Mouse (Mus musculus): ENCODE measurements around the gene Sdhd. TPM values are rescaled to one million over a fixed set of nuclear protein-coding genes. Genes with fewer than 3 reads are reported as not detected.

The Sdhd gene
- polyA plus RNA-seq, 1 experiment from 2014 or later = 350 TPM

- no peak for DNase-seq
- WGBS (ENCODE audit: insufficient replicate concordance) = 34% methylated on average over 12 of the region's 12 CpGs
These were observed 49.1 kb downstream of the Sdhd start, which contains the start of gene Il18 for GRCm38 (mm10) chr9:50554241-50555093. Gene Il18, plus strand, starts transcription at chr9:50554827.

GRCm38 (mm10) chr9:50553547-50553946, 50.1 kb downstream of the Sdhd start:
- WGBS (ENCODE audit: insufficient replicate concordance) = 26% methylated on average over 2 of the region's 2 CpGs
- 0 out of 2 replicates have a peak, but pooled peaks cover 4% of the 10 kb centered on the region for H3K4me1 ChIP-seq (replicated peaks)
- no peaks in the 10 kb centered on the region for H3K9me3 ChIP-seq (replicated peaks)
- ATAC-seq (ENCODE audit: low read depth) (no peak), DNase-seq (no peak)
- H3K9ac ChIP-seq = no peak overlapping the region
- no peak overlapping the region for H3K4me3 ChIP-seq (replicated peaks)
- no peak overlapping the region for H3K27ac ChIP-seq
- H3K4me2 ChIP-seq = no peak overlapping the region
- H3K36me3 ChIP-seq = no peaks in the 10 kb centered on the region
- H3K27me3 ChIP-seq = no peaks in the 10 kb centered on the region

More at GRCm38 (mm10) chr9:50554241-50555093, 49.1 kb downstream of the Sdhd start, which contains the start of gene Il18:
- Histone ChIP-seq H3K4me3 (replicated peaks) (no peak within 1 kb of the TSS), H3K4me1 (replicated peaks) (0 out of 2 replicates have a peak, but pooled peaks cover 4% of the 10 kb centered on the region), H3K9me3 (replicated peaks) (no peaks in the 10 kb centered on the region), H3K4me2 (no peak within 1 kb of the TSS), H3K36me3 (no peaks in the 10 kb centered on the region), H3K27ac (no peak within 1 kb of the TSS), H3K9ac (no peak within 1 kb of the TSS), H3K27me3 (no peaks in the 10 kb centered on the region)
- ATAC-seq (ENCODE audit: low read depth) = no peak

GRCm38 (mm10) chr9:50552206-50552605, 51.4 kb downstream of the Sdhd start:
- H3K36me3 ChIP-seq = no peaks in the 10 kb centered on the region
- no peak overlapping the region for H3K4me3 ChIP-seq (replicated peaks)
- no peak overlapping the region for H3K27ac ChIP-seq
- 0 out of 2 replicates have a peak, but pooled peaks cover 4% of the 10 kb centered on the region for H3K4me1 ChIP-seq (replicated peaks)
- DNase-seq (no peak), ATAC-seq (ENCODE audit: low read depth) (no peak)
- WGBS (ENCODE audit: insufficient replicate concordance) = 47% methylated on average over 5 of the region's 5 CpGs
- H3K27me3 ChIP-seq = no peaks in the 10 kb centered on the region
- no peak overlapping the region for H3K9ac ChIP-seq
- no peaks in the 10 kb centered on the region for H3K9me3 ChIP-seq (replicated peaks)
- no peak overlapping the region for H3K4me2 ChIP-seq

- WGBS (ENCODE audit: insufficient replicate concordance) = 66% methylated on average over 4 of the region's 4 CpGs
- Histone ChIP-seq H3K4me2 (no peak overlapping the region), H3K27me3 (no peaks in the 10 kb centered on the region), H3K9me3 (replicated peaks) (no peaks in the 10 kb centered on the region), H3K4me1 (replicated peaks) (no peaks in the 10 kb centered on the region), H3K36me3 (no peaks in the 10 kb centered on the region), H3K4me3 (replicated peaks) (no peak overlapping the region), H3K27ac (no peak overlapping the region), H3K9ac (no peak overlapping the region)
- ATAC-seq (ENCODE audit: low read depth) = no peak
- DNase-seq = no peak
These were observed 54.7 kb downstream of the Sdhd start for GRCm38 (mm10) chr9:50548936-50549335.

- Histone ChIP-seq H3K9me3 (replicated peaks) (no peaks in the 10 kb centered on the region), H3K4me3 (replicated peaks) (no peak overlapping the region), H3K36me3 (no peaks in the 10 kb centered on the region), H3K4me2 (no peak overlapping the region), H3K4me1 (replicated peaks) (no peaks in the 10 kb centered on the region), H3K9ac (no peak overlapping the region), H3K27ac (no peak overlapping the region), H3K27me3 (no peaks in the 10 kb centered on the region)
- DNase-seq (no peak), ATAC-seq (ENCODE audit: low read depth) (no peak)
- 29% methylated on average over 5 of the region's 5 CpGs for WGBS (ENCODE audit: insufficient replicate concordance)
These were observed 55.6 kb downstream of the Sdhd start for GRCm38 (mm10) chr9:50547859-50548478.

Other genes with a start within 250 kb of the Sdhd start
- gene Plet1, start 109.3 kb downstream of the Sdhd start, polyA plus RNA-seq (2015; fragmentation: Nextera tagmentation; extraction: Ambion mirVana) = 0.07 and 0.36 TPM in 2 replicates
- 41.6 and 43.4 TPM in 2 replicates for gene Pts, start 75.1 kb downstream of the Sdhd start, polyA plus RNA-seq (2015; fragmentation: Nextera tagmentation; extraction: Ambion mirVana)
- 5.7 and 5.9 TPM in 2 replicates for gene Il18, start 49.0 kb downstream of the Sdhd start, polyA plus RNA-seq (2015; fragmentation: Nextera tagmentation; extraction: Ambion mirVana)
- gene Bco2, start 48.6 kb downstream of the Sdhd start, polyA plus RNA-seq (2015; fragmentation: Nextera tagmentation; extraction: Ambion mirVana) = 0.24 and 0.37 TPM in 2 replicates
- gene Tex12, start 42.5 kb downstream of the Sdhd start, polyA plus RNA-seq (2015; fragmentation: Nextera tagmentation; extraction: Ambion mirVana) = not detected in 2 replicates
- 208 and 218 TPM in 2 replicates for gene Timm8b, start 98 bp upstream of the Sdhd start, polyA plus RNA-seq (2015; fragmentation: Nextera tagmentation; extraction: Ambion mirVana)
- gene Pih1d2, start 13.5 kb upstream of the Sdhd start, polyA plus RNA-seq (2015; fragmentation: Nextera tagmentation; extraction: Ambion mirVana) = 1.8 and 2.1 TPM in 2 replicates
- 10.4 and 11.6 TPM in 2 replicates for gene Nkapd1, start 13.7 kb upstream of the Sdhd start, polyA plus RNA-seq (2015; fragmentation: Nextera tagmentation; extraction: Ambion mirVana)
- 33.7 and 45.2 TPM in 2 replicates for gene Dlat, start 56.0 kb upstream of the Sdhd start, polyA plus RNA-seq (2015; fragmentation: Nextera tagmentation; extraction: Ambion mirVana)
- gene Dixdc1, start 135.7 kb upstream of the Sdhd start, polyA plus RNA-seq (2015; fragmentation: Nextera tagmentation; extraction: Ambion mirVana) = 0.70 and 0.93 TPM in 2 replicates
- 2.5 and 3.3 TPM in 2 replicates for gene 2310030G06Rik, start 142.7 kb upstream of the Sdhd start, polyA plus RNA-seq (2015; fragmentation: Nextera tagmentation; extraction: Ambion mirVana)
- gene Cryab, start 147.5 kb upstream of the Sdhd start, polyA plus RNA-seq (2015; fragmentation: Nextera tagmentation; extraction: Ambion mirVana) = 8.7 and 11.0 TPM in 2 replicates
- 1.4 TPM in 2 replicates for gene Hspb2, start 148.5 kb upstream of the Sdhd start, polyA plus RNA-seq (2015; fragmentation: Nextera tagmentation; extraction: Ambion mirVana)
- gene Fdxacb1, start 164.4 kb upstream of the Sdhd start, polyA plus RNA-seq (2015; fragmentation: Nextera tagmentation; extraction: Ambion mirVana) = 11.8 and 13.2 TPM in 2 replicates
- gene Alg9, start 171.2 kb upstream of the Sdhd start, polyA plus RNA-seq (2015; fragmentation: Nextera tagmentation; extraction: Ambion mirVana) = 15.9 and 17.5 TPM in 2 replicates
- gene 1110032A03Rik, start 171.7 kb upstream of the Sdhd start, polyA plus RNA-seq (2015; fragmentation: Nextera tagmentation; extraction: Ambion mirVana) = 13.4 and 14.6 TPM in 2 replicates
- gene Ppp2r1b, start 241.5 kb upstream of the Sdhd start, polyA plus RNA-seq (2015; fragmentation: Nextera tagmentation; extraction: Ambion mirVana) = 97.1 and 117 TPM in 2 replicates